Comparison of ENCODE assay signal across 8 mouse cellular contexts in genomic region chr6:127079867-127080731, GRCm38 (mm10). TPM values are rescaled to one million over a fixed set of nuclear protein-coding genes. Genes with fewer than 3 reads are reported as not detected.
DNase-seq lines count a peak whose midpoint lies in the region; ATAC-seq and TF ChIP-seq lines count a peak whose summit lies in the region.

No protein-coding gene starts in this region.

- no peak overlapping the region for H3K27ac ChIP-seq in kidney, adult 2 months (ENCODE audit: insufficient read depth, low read depth, low read length)
- H3K27ac ChIP-seq in limb, embryonic 12.5 days, result 0 out of 2 replicates have a peak overlapping the region, but pooled peaks have one; percentile 23
- H3K27ac ChIP-seq in midbrain, embryonic 12.5 days (replicated peaks), result peak overlapping the region; percentile 35; the same call in 1 of the 2 replicates
- H3K27ac ChIP-seq in stomach, embryonic 14.5 days (ENCODE audit: low read length), result no peak overlapping the region; the same call in 1 of the 2 replicates

- DNase-seq in thymus, postnatal 0 days (ENCODE audit: low spot score), result peak; percentile 12
- no peak for DNase-seq in thymus, postnatal 25 days
- DNase-seq in cerebellum, postnatal 4 days (ENCODE audit: low spot score in 2 of 2), result peak; percentile 51 to 74
- DNase-seq in gastrocnemius, postnatal 10 days, result peak; percentile 34
- peak; percentile 2 for DNase-seq in kidney, adult 2 months

- H3K4me3 ChIP-seq in kidney, adult 2 months (ENCODE audit: insufficient read depth, low read depth, low read length), result no peak overlapping the region; the same call in 1 of the 2 replicates
- H3K4me3 ChIP-seq in limb, embryonic 12.5 days (replicated peaks), result peak overlapping the region; percentile 64
- H3K4me3 ChIP-seq in midbrain, embryonic 12.5 days, result peak overlapping the region; percentile 70
- H3K4me3 ChIP-seq in stomach, embryonic 14.5 days (ENCODE audit: low read depth, low read length), result peak overlapping the region; percentile 51

- H3K27me3 ChIP-seq in kidney, adult 2 months (replicated peaks; ENCODE audit: control insufficient read depth, insufficient read depth, low read length), result no peaks in the 10 kb centered on the region
- peaks cover 36% of the 10 kb centered on the region for H3K27me3 ChIP-seq in limb, embryonic 12.5 days
- H3K27me3 ChIP-seq in midbrain, embryonic 12.5 days, result peaks cover 35% of the 10 kb centered on the region
- H3K27me3 ChIP-seq in stomach, embryonic 14.5 days (ENCODE audit: control insufficient read depth, insufficient read depth, low read length), result peaks cover 14% of the 10 kb centered on the region

- no peak for TF ChIP-seq POLR2A in kidney, adult 2 months (IDR thresholded peaks at IDR 0.05; ENCODE audit: low read depth, low read length)

- peak; percentile 20; the same call in 1 of the 2 replicates for TF ChIP-seq CTCF in kidney, adult 2 months (conservative IDR thresholded peaks at IDR 0.05; ENCODE audit: insufficient read depth, insufficient read length, low read depth, low read length)

- peak overlapping the region; percentile 78 for H3K9ac ChIP-seq in limb, embryonic 12.5 days (replicated peaks)
- H3K9ac ChIP-seq in midbrain, embryonic 12.5 days (replicated peaks), result peak overlapping the region; percentile 68
- H3K9ac ChIP-seq in stomach, embryonic 14.5 days (replicated peaks; ENCODE audit: low read depth, low read length), result peak overlapping the region; percentile 40; the same call in 1 of the 2 replicates

- H3K9me3 ChIP-seq in limb, embryonic 12.5 days, result no peaks in the 10 kb centered on the region
- no peaks in the 10 kb centered on the region for H3K9me3 ChIP-seq in midbrain, embryonic 12.5 days
- no peaks in the 10 kb centered on the region for H3K9me3 ChIP-seq in stomach, embryonic 14.5 days (ENCODE audit: control insufficient read depth, low read depth, low read length)

- WGBS in kidney, adult 2 months, result 2% methylated on average over 59 of the region's 59 CpGs
- 1% methylated on average over 59 of the region's 59 CpGs for WGBS in limb, embryonic 12.5 days
- 1% methylated on average over 59 of the region's 59 CpGs for whole genome bisulfite sequencing in midbrain, embryonic 12.5 days
- under 1% methylated on average over 57 of the region's 59 CpGs for WGBS in stomach, embryonic 14.5 days

- H3K36me3 ChIP-seq in kidney, adult 2 months (ENCODE audit: control insufficient read depth, insufficient read depth, low read length), result no peaks in the 10 kb centered on the region
- no peaks in the 10 kb centered on the region for H3K36me3 ChIP-seq in limb, embryonic 12.5 days
- no peaks in the 10 kb centered on the region for H3K36me3 ChIP-seq in midbrain, embryonic 12.5 days
- H3K36me3 ChIP-seq in stomach, embryonic 14.5 days (ENCODE audit: control insufficient read depth, insufficient read depth, low read length), result no peaks in the 10 kb centered on the region

- H3K4me2 ChIP-seq in limb, embryonic 12.5 days, result peak overlapping the region; percentile 95
- H3K4me2 ChIP-seq in midbrain, embryonic 12.5 days (replicated peaks), result peak overlapping the region; percentile 99
- H3K4me2 ChIP-seq in stomach, embryonic 14.5 days (replicated peaks; ENCODE audit: low read depth, low read length), result peak overlapping the region; percentile 97

- H3K4me1 ChIP-seq in kidney, adult 2 months (ENCODE audit: control insufficient read depth, insufficient read depth, low read length), result no peaks in the 10 kb centered on the region
- H3K4me1 ChIP-seq in limb, embryonic 12.5 days (replicated peaks), result 0 out of 2 replicates have a peak, but pooled peaks cover 6% of the 10 kb centered on the region
- peaks cover 8% of the 10 kb centered on the region; the same call in 1 of the 2 replicates for H3K4me1 ChIP-seq in midbrain, embryonic 12.5 days
- H3K4me1 ChIP-seq in stomach, embryonic 14.5 days (ENCODE audit: control insufficient read depth, insufficient read depth, low read length), result peaks cover 4% of the 10 kb centered on the region; the same call in 1 of the 2 replicates

- peak; percentile 78 for ATAC-seq in limb, embryonic 12.5 days (ENCODE audit: insufficient number of reproducible peaks, insufficient read depth, low FRiP score, low TSS enrichment, low read depth)
- peak; percentile 93 for ATAC-seq in midbrain, embryonic 12.5 days (ENCODE audit: low FRiP score, low read depth)
- ATAC-seq in stomach, embryonic 14.5 days (ENCODE audit: insufficient number of reproducible peaks, insufficient read depth, low FRiP score, low read depth), result peak; percentile 65; the same call in 1 of the 2 replicates

RNA-seq across cellular contexts. Expression of gene Fgf23, which starts 7.4 kb away (rescaled TPM):
- polyA plus RNA-seq in thymus, postnatal 0 days (2015; fragmentation: Nextera tagmentation; extraction: Ambion mirVana), result 0.12 and 0.20 TPM in 2 replicates
- total RNA-seq in gastrocnemius, postnatal 10 days (2021), result under 1 TPM in 1 of 2 experiments, not detected in 1; 0.14 TPM
- polyA plus RNA-seq in kidney, adult 2 months (2012; rRNA removed), result not detected in 2 replicates
- polyA plus RNA-seq in limb, embryonic 12.5 days (2016; fragmentation: Nextera tagmentation; extraction: Ambion mirVana), result 0.11 TPM in 1 of 2 replicates, not detected in the other
- not detected in 2 replicates for polyA plus RNA-seq in midbrain, embryonic 12.5 days (2016; fragmentation: Nextera tagmentation; extraction: Ambion mirVana)
- not detected in 2 replicates for polyA plus RNA-seq in stomach, embryonic 14.5 days (2014; fragmentation: Nextera tagmentation; extraction: Ambion mirVana)

RNA-seq across cellular contexts. Expression of gene Tigar, which starts 29.3 kb away (rescaled TPM):
- 3.0 and 3.2 TPM in 2 replicates for polyA plus RNA-seq in thymus, postnatal 0 days (2015; fragmentation: Nextera tagmentation; extraction: Ambion mirVana)
- total RNA-seq in gastrocnemius, postnatal 10 days (2021), result 1 to 10 TPM; 8.3 to 8.9 TPM
- polyA plus RNA-seq in kidney, adult 2 months (2012; rRNA removed), result 2.4 and 3.0 TPM in 2 replicates
- 3.7 and 5.0 TPM in 2 replicates for polyA plus RNA-seq in limb, embryonic 12.5 days (2016; fragmentation: Nextera tagmentation; extraction: Ambion mirVana)
- polyA plus RNA-seq in midbrain, embryonic 12.5 days (2016; fragmentation: Nextera tagmentation; extraction: Ambion mirVana), result 8.9 and 9.2 TPM in 2 replicates
- 3.4 and 3.8 TPM in 2 replicates for polyA plus RNA-seq in stomach, embryonic 14.5 days (2014; fragmentation: Nextera tagmentation; extraction: Ambion mirVana)

Comparison
In these comparisons a context has a peak if more than half of its experiments do, and no peak if none do; other contexts are left out.
1. H3K27ac ChIP-seq: peak in limb, embryonic 12.5 days (single experiment) and midbrain, embryonic 12.5 days (single experiment); none in kidney, adult 2 months (single experiment) and stomach, embryonic 14.5 days (single experiment).
2. Peak in every context shown above with its lines, with median percentiles within 50 percentile points of each other: ATAC-seq, H3K4me2 ChIP-seq and H3K9ac ChIP-seq.